Mouse (Mus musculus) adrenal gland, postnatal 36 days (tissue): ENCODE results near the gene Heatr9. TPM values are rescaled to one million over a fixed set of nuclear protein-coding genes. Genes with fewer than 3 reads are reported as not detected.
"Not testable (repeated sequence)": the region's sequence is repeated elsewhere in the genome, so short reads cannot be mapped to it uniquely, and the experiment has no call there.

Source experiments
- DNase-seq, 2 experiments: peaks; one replicate each; pipeline ENCODE4 v3.0.0; 2021; ENCODE audit warnings: mixed read lengths in 1 of 2
- long read RNA-seq, 2 experiments: library from polyadenylated mRNA; stranded (forward); transcript quantifications; one replicate each; pipeline ENCODE4 v2.0.0; 2021; ENCODE audit warnings: borderline sequencing depth in 2 of 2
- total RNA-seq, 2 experiments: library from RNA; stranded (reverse); gene quantifications; 2 replicates each; pipeline ENCODE4 v1.2.3; 2021

The Heatr9 gene
- total RNA-seq, result not detected
- long read RNA-seq, experiment 1, result 0 reads
- long read RNA-seq, experiment 2, result 0 reads

GRCm38 (mm10) chr11:83522075-83522474 is at the start of gene Heatr9:
Heatr9 (minus strand) TSS chr11:83522175.
- DNase-seq, result no peak

- no peak for DNase-seq
These were observed 48.2 kb upstream of the Heatr9 start for GRCm38 (mm10) chr11:83570189-83570588.

DNA sequence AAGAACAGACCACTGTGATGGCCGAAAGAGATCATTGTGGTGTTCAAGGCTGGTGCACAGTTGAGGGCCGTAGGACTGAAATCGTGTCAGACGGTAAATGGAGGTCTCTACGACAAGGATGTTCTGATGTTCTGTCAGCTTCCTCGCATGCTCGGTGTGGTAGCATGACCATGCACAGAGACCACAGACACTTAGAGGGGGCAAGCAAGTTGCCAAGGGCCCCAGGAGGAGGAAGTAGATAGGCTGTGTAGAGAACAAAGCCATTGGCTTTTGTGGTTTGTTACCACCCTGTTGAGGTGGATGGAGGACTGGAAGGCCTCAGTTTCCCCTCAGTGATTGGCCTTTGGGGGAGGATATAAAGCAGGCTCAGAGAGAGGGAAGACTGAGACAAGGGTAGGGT is 47.3 kb upstream of the Heatr9 start:
- DNase-seq, result no peak

GRCm38 (mm10) chr11:83568786-83569185 is 46.8 kb upstream of the Heatr9 start:
- DNase-seq, result no peak

DNA sequence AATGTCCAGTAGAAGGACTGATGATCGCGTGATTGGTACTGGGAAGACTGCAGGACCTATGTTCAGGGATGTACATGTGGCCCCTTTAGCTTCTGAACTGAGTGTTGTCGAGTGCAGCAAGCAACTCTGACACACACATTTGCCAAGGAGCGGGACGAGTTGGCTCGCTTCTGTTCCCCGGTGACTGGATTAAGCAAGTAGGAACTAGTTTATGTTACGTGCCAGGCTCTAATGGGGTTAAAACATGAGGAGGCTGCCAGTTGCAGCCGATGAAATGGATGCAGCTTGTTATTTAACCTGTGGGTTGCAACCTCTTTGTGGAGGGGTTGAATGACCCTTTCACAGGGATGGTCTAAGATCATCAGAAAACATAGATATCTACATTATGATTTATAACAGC is 46.1 kb upstream of the Heatr9 start:
- no peak for DNase-seq

DNA sequence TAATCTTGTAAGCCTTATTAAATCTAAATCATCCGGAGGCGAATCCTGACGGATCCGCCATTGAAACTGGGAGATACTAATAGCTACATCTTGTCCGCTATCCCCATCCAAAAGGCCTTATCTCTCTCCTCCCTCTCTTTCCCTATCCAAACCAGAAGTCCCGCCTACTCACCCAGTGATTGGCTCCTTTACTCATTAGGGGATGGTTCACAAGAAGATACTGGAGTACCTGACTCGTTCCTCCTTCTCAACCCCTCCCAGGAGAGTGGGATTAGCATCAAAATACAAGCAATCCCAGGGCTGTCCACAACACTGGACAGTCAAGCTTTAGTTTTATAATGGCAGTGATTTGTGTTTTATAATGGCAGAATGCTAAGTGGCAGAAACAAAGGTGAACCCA is 45.3 kb upstream of the Heatr9 start:
- DNase-seq, result no peak

DNA sequence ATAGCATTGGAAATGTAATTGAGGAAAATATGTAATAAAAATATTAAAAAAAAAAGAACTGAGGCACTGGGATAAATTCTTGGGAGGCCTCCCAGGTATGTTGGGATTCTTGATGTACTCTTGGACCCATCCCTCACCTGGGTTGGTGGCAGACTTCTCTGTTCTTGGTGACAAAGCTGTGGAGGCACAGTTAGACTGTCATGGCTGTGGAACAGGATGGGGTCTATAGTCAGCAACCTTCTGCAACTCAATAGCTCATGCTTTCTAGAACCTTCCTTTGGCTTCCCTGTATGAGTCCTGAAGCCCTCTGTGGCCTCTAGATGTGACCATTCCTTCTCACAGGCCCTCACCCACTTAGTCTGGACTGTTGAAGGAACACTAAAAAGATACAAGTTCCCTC is 44.6 kb upstream of the Heatr9 start:
- no peak for DNase-seq

DNA sequence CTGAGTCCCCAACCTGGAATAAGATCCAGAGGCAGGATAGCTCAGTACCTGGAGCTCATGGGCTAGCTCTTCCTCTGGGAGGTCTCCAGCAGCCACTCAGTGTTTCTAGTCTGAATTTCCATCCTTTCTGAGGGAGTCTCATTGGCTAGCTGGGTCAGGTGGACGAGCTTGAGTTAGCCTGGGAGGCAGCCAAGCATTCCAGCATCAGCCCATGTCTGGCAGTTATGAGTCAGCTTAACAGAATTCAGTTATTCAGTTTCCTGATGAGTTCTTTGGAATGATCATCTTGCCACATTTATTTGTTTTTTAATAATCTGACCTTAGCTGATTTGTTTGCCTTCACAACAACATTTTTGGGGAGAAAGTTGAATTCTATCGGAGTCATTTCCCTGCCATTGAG is 41.8 kb upstream of the Heatr9 start:
- peak; percentile 37 to 65 for DNase-seq

- DNase-seq, result no peak
These were observed 40.4 kb upstream of the Heatr9 start for GRCm38 (mm10) chr11:83562311-83562887.

GRCm38 (mm10) chr11:83560405-83560804 is 38.4 kb upstream of the Heatr9 start:
- no peak for DNase-seq

DNA sequence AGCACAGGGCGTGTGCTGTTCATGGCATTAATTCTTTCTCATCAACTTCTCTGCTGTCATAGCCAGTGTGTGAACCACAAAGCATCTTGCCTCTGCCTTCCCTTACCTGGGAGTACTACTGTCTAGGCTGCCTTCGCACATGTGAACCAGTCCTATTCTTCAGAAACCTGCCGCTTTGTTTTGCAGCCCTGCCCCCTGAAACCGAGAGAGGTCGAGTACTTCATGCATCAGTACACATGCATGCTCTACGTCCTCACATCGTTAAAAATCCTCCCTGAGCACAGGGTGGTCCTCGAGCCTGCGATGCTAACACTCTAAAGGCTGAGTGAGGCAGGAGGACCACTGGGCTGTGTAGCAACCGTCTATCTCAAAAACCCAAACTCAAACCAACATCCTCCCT is 35.1 kb upstream of the Heatr9 start:
- DNase-seq, result no peak

DNA sequence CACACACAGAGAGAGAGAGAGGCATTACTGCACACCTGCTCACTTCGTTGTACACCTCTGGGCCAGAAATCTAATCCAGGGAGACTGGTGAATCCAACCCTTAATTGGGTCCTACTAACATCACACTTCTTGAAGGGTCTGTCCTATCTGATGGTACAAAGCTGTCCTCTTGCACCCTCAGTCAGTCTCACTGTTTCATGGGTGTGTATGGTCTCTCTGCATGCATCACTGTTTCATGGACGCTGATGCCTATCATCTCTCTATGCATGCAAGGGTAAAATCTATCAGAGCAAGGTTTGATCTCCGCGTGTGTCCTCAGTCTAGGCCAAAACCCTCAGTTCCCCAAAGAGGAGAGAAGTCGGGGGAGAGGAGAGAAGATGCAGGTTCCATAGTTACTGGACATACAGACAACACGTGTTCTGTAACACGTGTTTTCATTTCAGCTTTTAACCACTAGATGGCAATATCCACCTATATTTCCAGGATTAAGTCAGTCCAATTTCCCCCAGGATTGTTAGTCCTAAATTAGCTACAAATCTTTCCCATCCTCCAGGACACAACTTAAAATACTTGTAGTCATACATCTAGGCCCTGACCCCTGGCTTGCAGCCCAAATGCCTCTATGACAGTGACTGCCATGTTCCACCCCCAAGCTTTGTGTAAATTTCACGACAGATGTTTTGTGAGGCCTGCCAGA is 34.3 kb upstream of the Heatr9 start:
- no peak for DNase-seq

GRCm38 (mm10) chr11:83551668-83552067 is 29.7 kb upstream of the Heatr9 start:
- no peak for DNase-seq

DNA sequence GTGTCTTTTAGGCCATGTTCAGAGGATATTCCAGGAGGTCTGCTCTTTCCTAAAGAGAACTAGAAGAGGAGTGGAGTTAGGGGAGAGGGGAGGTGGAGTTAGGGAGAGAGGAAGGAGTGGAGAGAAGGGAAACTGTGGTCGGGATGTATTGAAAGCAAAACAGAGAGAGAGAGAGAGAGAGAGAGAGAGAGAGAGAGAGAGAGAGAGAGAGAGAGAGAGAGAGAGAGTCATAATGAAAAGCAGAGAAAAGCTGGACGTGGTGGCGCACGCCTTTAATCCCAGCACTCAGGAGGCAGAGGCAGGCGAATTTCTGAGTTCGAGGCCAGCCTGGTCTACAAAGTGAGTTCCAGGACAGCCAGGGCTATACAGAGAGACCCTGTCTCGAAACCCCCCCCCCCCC is 29.1 kb upstream of the Heatr9 start:
- not testable (repeated sequence) for DNase-seq

DNA sequence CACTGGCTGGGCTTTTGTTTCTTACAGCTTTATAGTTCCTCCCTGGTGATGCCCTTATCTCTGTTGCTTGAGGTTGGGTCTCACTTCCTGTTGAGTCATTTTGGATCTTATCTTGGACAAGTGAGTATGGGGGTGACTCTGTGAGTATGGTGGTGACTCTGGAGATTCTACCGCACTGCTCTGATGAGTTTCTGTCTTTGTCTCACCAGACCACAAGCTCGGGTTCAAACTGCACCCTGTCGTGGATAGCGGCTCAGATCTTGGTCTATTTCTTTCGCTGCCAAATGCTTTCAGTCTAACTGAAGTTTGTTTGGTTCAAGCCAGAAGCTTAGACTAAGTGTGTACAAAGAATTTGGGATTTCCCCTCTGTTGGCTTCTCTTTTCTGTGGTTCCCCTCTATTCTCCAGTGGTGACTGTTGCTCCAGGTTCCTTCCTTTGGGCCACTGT is 28.2 kb upstream of the Heatr9 start:
- DNase-seq, result no peak

GRCm38 (mm10) chr11:83544214-83544613 is 22.2 kb upstream of the Heatr9 start:
- DNase-seq, result no peak

- no peak for DNase-seq
These were observed 19.4 kb upstream of the Heatr9 start for GRCm38 (mm10) chr11:83541415-83541814.

DNA sequence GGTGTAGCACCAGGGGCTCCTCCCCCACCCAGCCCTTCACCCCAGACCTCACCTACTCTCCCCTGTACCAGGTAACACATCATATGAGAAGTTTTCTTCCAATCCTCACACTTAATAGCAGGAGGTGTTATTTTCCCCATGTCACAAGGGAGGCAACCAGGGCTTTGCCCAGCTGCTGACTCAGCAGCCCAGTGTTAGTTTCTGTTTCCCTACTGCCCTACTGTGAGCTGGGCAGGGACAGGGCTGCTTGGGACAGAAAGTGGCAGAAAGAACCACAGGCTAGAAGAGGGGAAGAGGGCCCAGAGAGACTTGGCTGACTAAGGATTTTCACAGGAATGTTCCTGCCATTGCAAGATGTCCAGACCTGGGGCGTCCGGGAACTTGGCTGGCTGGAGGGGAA is 19.0 kb upstream of the Heatr9 start:
- DNase-seq, result no peak

GRCm38 (mm10) chr11:83538705-83539314 is 16.8 kb upstream of the Heatr9 start:
- DNase-seq, result no peak

GRCm38 (mm10) chr11:83536831-83537230 is 14.9 kb upstream of the Heatr9 start:
- DNase-seq, result no peak

DNA sequence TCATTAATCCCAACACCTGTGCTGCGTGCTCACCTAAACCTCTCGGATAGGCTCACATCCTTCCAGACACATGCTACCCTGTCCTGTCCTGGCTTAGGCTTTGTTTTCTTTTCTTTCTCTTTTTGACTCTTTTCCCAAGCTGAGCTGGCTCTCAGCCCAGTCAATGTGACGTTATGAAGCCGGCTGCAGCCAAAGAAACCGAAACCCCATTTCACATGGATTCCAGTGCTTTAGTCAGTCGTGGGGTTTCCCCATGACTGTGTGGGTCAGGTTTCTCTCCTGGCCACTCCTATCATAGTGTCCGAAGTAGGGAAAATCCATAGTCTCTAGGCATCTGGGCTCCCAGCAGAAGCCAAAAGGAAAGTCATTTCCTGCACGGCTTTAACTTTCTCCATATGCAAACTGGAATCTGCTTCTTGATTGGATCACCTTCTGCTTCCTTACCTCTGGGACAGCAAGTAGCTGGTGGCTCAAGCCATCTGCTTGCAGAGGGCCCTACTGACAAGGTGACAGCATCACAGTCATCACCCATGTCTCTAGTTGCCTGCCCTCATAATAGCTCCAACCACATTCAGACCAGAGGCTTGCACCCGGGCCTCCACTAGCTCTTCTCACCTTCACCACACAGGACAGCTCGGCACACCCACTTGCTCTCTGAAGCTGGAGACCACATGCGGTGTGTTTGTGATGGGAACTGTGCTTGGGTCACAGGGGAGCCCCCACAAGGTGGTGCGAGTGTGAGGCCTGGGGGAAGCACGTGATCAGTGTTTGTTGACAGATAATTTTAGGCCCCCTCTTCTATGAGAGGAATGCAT is 12.8 kb upstream of the Heatr9 start:
- peak; percentile 86 to 89 for DNase-seq

DNA sequence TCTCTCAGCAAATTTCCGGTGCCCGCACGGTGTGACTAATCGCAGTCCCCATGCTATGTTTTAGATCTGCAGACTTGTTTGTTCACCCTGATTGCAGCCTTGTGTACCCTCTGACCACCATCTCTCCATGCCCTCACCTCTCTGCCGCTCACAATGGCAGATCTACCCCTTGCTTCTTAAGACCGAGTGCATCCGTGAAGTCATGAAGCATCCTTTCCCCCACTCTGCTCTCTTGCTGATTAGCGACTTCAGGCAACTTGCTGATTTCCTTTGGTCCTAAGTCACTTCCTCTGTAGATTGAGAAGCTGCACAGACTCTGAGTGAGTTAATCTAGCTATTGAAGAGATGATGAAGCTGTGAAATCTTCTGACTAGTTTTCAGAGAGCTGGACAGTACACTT is 12.2 kb upstream of the Heatr9 start:
- DNase-seq, result no peak

DNA sequence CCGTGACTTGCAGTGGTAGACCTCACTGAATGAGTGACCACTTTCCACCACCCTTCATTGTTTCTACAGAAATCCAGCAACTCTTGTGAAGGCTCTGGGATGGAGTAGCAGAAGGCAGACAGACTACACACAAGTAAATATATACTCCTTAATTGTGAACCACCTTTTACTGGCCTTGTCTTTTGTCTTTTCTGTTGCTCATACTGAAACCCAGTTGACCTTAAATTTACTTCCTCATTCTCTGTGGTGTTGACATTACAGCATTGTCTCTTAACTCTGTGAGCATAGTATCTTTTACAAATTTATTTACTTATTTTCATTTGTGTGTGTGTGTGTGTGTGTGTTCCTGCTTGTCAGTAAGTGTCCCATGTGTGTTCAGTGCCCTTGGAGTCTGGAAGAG is 11.2 kb upstream of the Heatr9 start:
- no peak for DNase-seq
